Mouse (Mus musculus) right cerebral cortex, postnatal 14 days (tissue): ENCODE measurements around the gene Plpp4.

Experiments
- DNase-seq: peaks from one replicate; pipeline ENCODE4 v3.0.0; 2022

The Plpp4 gene

GRCm38 (mm10) chr7:129303356-129303755, 46.5 kb downstream of the Plpp4 start:
- no peak for DNase-seq

- no peak for DNase-seq
Observed at GRCm38 (mm10) chr7:129307042-129307825, 50.4 kb downstream of the Plpp4 start.

DNA sequence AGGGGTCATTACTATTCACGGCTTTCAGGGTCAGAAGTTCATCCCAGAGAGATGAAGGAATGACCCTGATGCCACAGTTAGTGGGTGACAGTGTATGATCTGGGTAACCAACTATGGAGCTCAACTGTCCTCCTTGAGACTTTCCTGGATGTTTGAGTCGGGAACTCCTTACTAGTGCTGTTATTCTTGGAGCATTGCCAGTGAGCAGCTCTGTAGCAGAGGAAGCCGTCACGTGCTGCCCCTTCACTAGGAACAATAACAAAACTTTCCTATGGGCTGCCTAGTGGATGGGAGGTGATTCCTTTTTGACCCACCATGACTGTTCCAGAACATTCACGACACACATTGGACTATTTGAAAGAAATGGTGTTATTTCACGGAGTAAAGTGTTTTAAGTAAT, 51.8 kb downstream of the Plpp4 start:
- DNase-seq = no peak

GRCm38 (mm10) chr7:129312521-129312920, 55.7 kb downstream of the Plpp4 start:
- DNase-seq = no peak

GRCm38 (mm10) chr7:129313969-129314368, 57.1 kb downstream of the Plpp4 start:
- no peak for DNase-seq

GRCm38 (mm10) chr7:129340096-129340495, 83.3 kb downstream of the Plpp4 start:
- no peak for DNase-seq

GRCm38 (mm10) chr7:129355561-129355960, 98.7 kb downstream of the Plpp4 start:
- DNase-seq = no peak

GRCm38 (mm10) chr7:129375306-129375705, 118.5 kb downstream of the Plpp4 start:
- DNase-seq = no peak

- DNase-seq = no peak
Observed at GRCm38 (mm10) chr7:129385149-129385548, 128.3 kb downstream of the Plpp4 start.

GRCm38 (mm10) chr7:129392835-129393489, 136.1 kb downstream of the Plpp4 start:
- no peak for DNase-seq

DNA sequence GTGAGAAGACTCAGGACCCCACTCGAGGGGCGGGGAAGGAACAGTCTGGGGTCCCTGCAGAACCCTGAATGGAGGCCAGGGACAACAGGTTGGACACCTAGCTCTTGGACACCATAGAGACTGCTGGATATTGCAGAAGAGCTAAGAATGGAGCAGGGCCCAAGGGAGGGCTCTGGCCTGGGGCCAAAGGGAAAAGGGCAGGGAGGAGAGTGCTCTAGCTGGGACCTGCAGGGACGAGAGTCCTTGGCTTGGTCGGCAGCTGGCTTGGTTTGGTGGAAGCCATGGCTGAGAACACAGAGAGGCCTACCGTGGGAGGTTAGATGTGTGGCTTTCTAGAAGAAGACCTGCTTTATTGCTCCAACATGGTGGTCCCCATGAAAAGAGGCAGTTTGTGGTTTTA, 139.7 kb downstream of the Plpp4 start:
- no peak for DNase-seq

- DNase-seq = no peak
Observed at GRCm38 (mm10) chr7:129399071-129399470, 142.2 kb downstream of the Plpp4 start.

DNA sequence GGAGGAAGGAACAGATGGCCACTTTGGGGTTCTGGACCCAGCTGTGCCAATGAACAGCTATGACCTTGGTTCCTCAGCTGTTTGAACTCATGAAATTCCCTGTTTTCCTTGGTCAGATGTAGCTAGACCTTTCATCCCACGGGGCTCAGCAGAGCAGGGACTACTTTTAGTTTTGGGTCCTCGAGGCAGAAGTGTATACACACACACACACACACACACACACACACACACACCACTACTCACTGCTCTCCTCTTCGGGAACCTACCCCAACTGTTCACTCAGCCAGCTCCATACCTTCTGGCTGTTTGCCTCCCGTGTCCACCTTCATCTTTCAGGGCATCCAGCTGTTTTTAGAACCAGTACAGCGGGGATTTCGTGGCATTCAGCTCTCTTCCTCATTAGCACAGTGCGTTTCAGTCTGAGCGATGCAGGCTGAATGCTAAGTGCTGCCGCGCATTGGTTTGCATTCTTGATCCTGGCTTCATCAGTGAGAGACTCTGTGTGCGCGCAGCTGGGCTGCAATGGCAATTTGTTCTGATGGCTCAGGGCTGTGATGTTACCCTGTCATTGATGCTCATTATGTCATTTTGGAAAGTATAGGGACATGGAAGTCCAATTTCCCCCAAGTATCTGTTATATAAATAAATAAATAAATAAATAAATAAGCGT, 146.0 kb downstream of the Plpp4 start:
- peak; percentile 32 for DNase-seq

DNA sequence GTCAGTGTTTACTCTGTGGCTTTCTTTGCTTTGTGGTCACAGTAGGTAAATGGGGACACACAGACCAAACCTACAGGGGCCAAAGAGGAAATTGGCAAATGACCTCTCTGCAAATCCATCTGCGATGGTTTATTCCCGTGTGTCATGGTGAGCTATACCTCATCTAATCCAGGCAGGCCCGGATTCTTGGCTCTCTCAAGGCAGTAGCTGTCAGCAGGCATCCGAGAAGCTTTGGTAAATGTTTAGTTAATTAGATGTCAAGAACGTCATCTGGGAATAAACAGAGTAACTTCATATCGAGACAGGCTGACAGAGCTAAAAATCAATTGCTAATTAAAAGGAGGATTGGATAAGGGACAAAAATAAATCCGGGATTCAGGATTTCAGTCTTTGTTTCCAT, 149.2 kb downstream of the Plpp4 start:
- no peak for DNase-seq

GRCm38 (mm10) chr7:129412695-129413094, 155.9 kb downstream of the Plpp4 start:
- DNase-seq = no peak

DNA sequence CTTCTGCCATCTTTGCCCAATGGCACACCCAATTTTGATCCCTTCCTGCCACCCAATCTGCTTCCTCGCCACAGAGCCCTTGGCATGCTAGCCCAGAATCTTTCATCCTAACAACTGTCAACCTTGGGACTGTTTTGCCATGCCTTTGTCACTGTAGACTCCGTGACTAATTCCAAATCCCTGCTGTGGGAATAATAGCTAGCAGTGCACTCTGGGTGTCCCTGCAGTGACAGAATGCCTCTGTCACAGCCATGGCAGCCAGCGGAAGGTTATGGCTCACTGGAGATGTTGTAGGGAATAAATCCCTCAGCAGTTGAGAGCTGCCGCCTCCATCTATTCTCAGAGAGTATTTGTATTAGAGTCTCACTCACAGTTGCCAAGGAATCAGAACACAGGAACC, 158.3 kb downstream of the Plpp4 start:
- no peak for DNase-seq

- DNase-seq = no peak
Observed at GRCm38 (mm10) chr7:129421181-129421580, 164.3 kb downstream of the Plpp4 start.

DNA sequence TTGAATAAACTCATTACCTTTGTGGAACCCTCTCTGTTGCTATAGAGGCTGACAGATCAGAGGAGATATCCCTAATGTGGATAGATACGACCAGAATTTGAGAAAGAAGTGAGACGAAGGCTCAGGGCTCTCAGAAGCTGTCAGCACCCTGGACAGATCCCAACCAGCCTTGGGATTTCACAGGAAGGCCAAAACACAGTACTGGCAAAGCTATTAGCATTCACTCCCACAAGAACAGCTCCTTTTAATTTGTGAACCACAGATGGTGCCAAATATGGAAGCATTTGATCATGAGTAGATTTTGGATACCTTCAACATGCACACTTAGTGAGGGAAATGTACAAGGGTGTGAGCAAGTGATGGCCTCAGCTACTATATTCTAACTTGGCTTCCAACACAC, 168.7 kb downstream of the Plpp4 start:
- no peak for DNase-seq

GRCm38 (mm10) chr7:129428794-129429193, 172.0 kb downstream of the Plpp4 start:
- DNase-seq = no peak

- no peak for DNase-seq
Observed at GRCm38 (mm10) chr7:129429903-129430302, 173.1 kb downstream of the Plpp4 start.
